Mouse (Mus musculus): ENCODE data around the gene Fam187a. TPM values are rescaled to one million over a fixed set of nuclear protein-coding genes. Genes with fewer than 3 reads are reported as not detected.

Gene Fam187a
- total RNA-seq, 2 experiments from 2014 or later = not detected

- no peak for DNase-seq (ENCODE audit: low spot score)
Measured at GRCm38 (mm10) chr11:102894716-102895115, 9.7 kb downstream of the Fam187a start.

GRCm38 (mm10) chr11:102895779-102896178, 10.8 kb downstream of the Fam187a start:
- no peak for DNase-seq (ENCODE audit: low spot score)

GRCm38 (mm10) chr11:102896641-102897040, 11.7 kb downstream of the Fam187a start:
- DNase-seq (ENCODE audit: low spot score) = no peak

- DNase-seq (ENCODE audit: low spot score) = no peak
Measured at GRCm38 (mm10) chr11:102898408-102898807, 13.4 kb downstream of the Fam187a start.

GRCm38 (mm10) chr11:102900763-102901162, 15.8 kb downstream of the Fam187a start, which contains the start of gene Gfap:
Gene Gfap, minus strand, starts transcription at chr11:102900912.
- DNase-seq (ENCODE audit: low spot score) = peak; percentile 79

- DNase-seq (ENCODE audit: low spot score) = no peak
Measured at GRCm38 (mm10) chr11:102901199-102901598, 16.2 kb downstream of the Fam187a start.

GRCm38 (mm10) chr11:102902107-102902506, 17.1 kb downstream of the Fam187a start:
- DNase-seq (ENCODE audit: low spot score) = no peak

- DNase-seq (ENCODE audit: low spot score) = no peak
Measured at GRCm38 (mm10) chr11:102903654-102904053, 18.7 kb downstream of the Fam187a start.

- DNase-seq (ENCODE audit: low spot score) = no peak
Measured at GRCm38 (mm10) chr11:102911376-102911775, 26.4 kb downstream of the Fam187a start.

- no peak for DNase-seq (ENCODE audit: low spot score)
Measured at GRCm38 (mm10) chr11:102915380-102915779, 30.4 kb downstream of the Fam187a start.

GRCm38 (mm10) chr11:102918077-102918476, 33.1 kb downstream of the Fam187a start:
- DNase-seq (ENCODE audit: low spot score) = no peak

- no peak for DNase-seq (ENCODE audit: low spot score)
Measured at GRCm38 (mm10) chr11:102921491-102921890, 36.5 kb downstream of the Fam187a start.

- DNase-seq (ENCODE audit: low spot score) = peak; percentile 93
Measured at GRCm38 (mm10) chr11:102924557-102925350, 39.8 kb downstream of the Fam187a start, which contains the start of gene Kif18b. Gene Kif18b, minus strand, starts transcription at chr11:102925124.

- DNase-seq (ENCODE audit: low spot score) = no peak
Measured at GRCm38 (mm10) chr11:102925351-102925717, 40.4 kb downstream of the Fam187a start.

GRCm38 (mm10) chr11:102930672-102931071, 45.7 kb downstream of the Fam187a start:
- DNase-seq (ENCODE audit: low spot score) = no peak

GRCm38 (mm10) chr11:102936272-102936671, 51.3 kb downstream of the Fam187a start:
- DNase-seq (ENCODE audit: low spot score) = no peak

Other genes with a start within 250 kb of the Fam187a start
- not detected for gene Meioc, start 221.5 kb upstream of the Fam187a start, total RNA-seq (2021)
- gene Ccdc43, start 187.4 kb upstream of the Fam187a start, total RNA-seq (2021) = 10 to 100 TPM; 74.4 to 79.7 TPM
- under 1 TPM; 0.31 to 0.41 TPM for gene Adam11, start 123.7 kb upstream of the Fam187a start, total RNA-seq (2021)
- 1 to 10 TPM; 3.7 to 4.6 TPM for gene Gjc1, start 65.5 kb upstream of the Fam187a start, total RNA-seq (2021)
- 1 to 10 TPM; 2.4 to 3.1 TPM for gene Higd1b, start 49.3 kb upstream of the Fam187a start, total RNA-seq (2021)
- gene Eftud2, start 4.2 kb upstream of the Fam187a start, total RNA-seq (2021) = 10 to 100 TPM; 24.5 to 24.7 TPM
- not detected for gene Ccdc103, start 4.0 kb upstream of the Fam187a start, total RNA-seq (2021)
- gene Gfap, start 15.7 kb downstream of the Fam187a start, total RNA-seq (2021) = not detected
- not detected for gene Kif18b, start 40.0 kb downstream of the Fam187a start, total RNA-seq (2021)
- not detected for gene C1ql1, start 61.5 kb downstream of the Fam187a start, total RNA-seq (2021)
- 10 to 100 TPM; 48.5 to 48.7 TPM for gene Nmt1, start 143.0 kb downstream of the Fam187a start, total RNA-seq (2021)
- 10 to 100 TPM; 15.2 to 20.3 TPM for gene Dcakd, start 143.2 kb downstream of the Fam187a start, total RNA-seq (2021)
- gene Plcd3, start 216.5 kb downstream of the Fam187a start, total RNA-seq (2021) = 1 to 10 TPM; 6.9 to 9.4 TPM
- 10 to 100 TPM; 36.1 to 38.9 TPM for gene Acbd4, start 216.5 kb downstream of the Fam187a start, total RNA-seq (2021)
- 10 to 100 TPM; 23.3 to 23.6 TPM for gene Hexim1, start 231.1 kb downstream of the Fam187a start, total RNA-seq (2021)
- 1 to 10 TPM; 3.3 to 4.4 TPM for gene Hexim2, start 247.3 kb downstream of the Fam187a start, total RNA-seq (2021)